Mouse (Mus musculus): Measurements from ENCODE around the gene Runx2. TPM values are rescaled to one million over a fixed set of nuclear protein-coding genes. Genes with fewer than 3 reads are reported as not detected.

Gene Runx2
- total RNA-seq, 2 experiments from 2014 or later: 0.35 to 0.41 TPM

DNA sequence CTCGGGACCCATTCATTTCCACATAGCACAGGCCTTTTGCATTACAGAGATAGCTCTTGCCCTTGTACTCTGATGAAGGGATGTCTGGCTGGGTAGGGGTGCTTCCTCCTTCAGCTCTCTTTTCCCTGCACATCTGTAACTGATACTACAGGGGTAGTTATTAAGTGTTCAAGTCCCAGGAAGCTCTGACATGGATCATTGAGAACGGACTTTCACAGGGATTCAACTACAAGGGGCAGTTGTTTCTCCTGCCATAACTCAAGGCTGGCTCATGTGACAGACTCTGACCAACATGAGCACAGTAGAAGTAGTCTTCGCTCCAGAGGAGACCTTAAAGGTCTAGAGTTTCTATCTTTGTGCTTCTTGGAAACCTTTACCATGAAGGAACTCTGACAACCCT is 226.1 kb downstream of the Runx2 start:
- DNase-seq: no peak

DNA sequence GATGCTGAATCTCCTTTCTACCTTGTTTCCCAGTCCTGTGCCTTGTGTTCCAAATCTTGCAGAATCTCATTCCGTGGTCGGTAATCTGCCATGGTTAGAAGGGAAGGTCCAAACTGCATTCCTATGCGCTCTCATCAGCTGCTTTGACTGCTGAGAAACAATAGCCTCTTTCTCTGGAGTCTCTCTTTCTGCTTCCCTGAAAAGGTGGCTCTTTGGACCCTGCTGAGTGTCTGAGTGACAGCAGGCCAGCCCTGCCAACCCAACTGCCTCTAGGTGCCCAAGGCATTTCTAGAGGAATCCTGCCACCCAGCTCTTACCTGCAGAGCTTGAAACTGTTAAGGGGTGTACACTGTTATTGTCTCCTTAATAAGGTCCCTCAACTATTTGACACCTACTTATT is 226.6 kb downstream of the Runx2 start:
- DNase-seq: no peak

DNA sequence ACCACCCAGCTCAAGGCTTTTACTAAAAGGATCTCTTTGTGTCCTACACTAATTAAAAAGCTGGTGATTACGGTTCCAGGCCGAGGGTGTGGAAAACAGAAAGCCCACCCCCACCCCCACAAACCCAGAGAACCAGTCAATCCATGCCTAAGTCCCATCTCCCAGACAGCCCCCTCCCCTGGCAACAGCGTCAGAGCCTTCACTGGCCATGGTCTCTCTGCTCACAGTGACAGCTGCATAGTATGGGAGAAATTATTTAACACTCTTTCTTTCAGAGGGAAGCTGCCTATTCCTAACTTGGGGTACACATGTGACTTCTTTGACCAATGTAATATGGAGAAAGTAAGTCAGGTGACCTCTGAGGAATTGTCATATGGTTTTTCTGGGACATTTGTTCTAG is 228.4 kb downstream of the Runx2 start:
- DNase-seq: no peak

DNA sequence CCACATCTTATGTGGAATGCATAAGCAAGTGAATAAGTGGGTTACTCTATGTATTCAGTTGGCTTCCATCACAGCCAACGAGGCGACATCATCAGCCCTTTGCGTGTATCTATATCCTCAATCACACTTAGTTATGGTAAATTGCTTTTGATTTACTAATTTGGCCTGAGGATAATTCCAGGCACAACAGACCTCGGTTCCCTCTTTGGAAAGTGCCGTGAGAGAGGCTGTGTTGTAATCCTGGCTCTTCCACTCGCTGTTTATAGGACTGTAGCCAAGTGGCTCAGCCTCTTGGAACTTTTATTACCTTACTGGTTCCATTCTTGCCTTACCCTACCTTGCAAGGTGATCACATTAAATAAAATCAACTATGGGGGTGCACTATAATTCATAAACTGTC is 229.8 kb downstream of the Runx2 start:
- peak in 1 of 2 experiments; percentile 11 for DNase-seq

DNA sequence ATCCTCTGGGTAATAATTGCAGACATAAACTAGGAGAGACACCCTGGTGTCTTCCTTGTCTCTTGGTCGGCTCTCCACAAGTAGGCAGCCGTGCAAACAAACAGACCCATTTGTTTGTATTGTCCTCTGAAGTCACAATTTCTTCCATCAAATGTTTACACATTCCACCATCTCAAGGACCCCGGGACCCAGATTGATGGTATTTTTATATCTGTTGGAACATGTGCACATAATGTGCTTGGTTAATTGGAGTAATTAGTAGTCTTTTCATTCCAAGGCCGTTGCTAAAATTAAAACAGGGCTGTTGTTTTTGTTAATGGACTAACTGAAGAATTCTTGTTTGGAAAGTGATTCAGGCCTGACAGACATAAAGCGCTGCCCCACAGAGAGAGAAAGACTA is 236.8 kb downstream of the Runx2 start:
- DNase-seq: no peak

DNA sequence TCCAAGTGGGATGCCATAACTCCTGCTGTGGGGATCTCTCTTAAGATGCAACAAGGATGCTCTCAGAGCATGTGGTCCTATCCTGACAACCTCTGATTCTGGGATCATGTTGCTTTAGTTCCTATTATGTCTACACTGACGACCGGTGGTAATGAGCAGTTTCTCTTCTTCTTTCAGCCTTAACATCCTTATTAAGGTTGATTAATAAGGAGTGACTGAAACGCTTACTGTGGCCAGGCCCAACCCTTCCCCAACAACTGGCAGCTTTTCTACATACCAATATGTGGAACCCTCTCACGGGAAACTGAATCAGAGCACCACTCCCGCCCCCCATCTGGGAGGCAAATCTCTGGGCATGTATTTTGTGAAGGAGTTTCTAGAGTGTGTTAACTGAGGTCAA is 243.7 kb downstream of the Runx2 start:
- DNase-seq: no peak

DNA sequence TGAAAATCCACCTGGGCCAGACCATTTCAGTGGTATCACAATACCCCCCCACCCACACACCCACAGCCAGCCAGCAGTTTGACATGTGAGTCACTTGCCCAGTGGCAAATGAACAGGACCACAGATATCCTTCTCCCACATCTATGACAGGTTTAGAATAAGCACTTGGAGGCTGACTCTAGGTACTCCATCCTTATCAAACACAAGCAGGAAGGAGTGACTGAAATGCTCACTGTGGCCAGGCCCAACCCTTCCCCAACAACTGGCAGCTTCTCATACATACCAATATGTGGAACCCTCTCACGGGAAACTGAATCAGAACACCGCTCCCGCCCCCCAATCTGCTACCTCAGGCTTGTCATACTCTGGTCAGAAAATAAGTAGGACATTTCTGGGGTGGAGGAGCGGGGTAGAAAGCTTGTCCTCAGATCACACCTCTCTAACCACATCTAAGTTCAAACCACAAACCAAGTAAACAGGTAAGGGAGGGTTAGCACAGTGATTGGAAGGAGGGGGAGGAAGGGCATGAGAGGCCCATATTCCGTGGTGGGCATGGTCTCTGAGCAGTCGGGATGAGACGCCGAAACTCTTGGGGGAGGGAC is 245.5 kb downstream of the Runx2 start:
- DNase-seq: no peak

DNA sequence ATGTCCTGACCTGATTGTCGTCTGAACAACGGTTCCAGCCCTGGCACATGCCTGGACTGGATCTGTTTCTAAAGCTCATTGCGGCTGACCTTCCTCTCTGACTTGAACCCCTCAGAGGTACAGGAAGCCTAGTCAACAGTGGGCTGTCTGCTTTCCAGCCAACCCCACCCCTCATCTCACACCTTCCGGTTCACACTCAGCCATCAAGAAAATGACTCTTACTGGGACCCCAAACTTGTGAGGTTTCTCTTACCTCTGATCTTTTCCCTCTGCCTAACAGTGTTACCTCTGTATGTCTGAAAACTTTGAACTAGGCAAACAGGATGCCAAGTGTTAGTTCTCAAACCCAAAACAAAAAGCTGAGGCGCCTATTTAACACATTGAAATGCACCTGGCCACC is 247.6 kb downstream of the Runx2 start:
- DNase-seq: no peak

DNA sequence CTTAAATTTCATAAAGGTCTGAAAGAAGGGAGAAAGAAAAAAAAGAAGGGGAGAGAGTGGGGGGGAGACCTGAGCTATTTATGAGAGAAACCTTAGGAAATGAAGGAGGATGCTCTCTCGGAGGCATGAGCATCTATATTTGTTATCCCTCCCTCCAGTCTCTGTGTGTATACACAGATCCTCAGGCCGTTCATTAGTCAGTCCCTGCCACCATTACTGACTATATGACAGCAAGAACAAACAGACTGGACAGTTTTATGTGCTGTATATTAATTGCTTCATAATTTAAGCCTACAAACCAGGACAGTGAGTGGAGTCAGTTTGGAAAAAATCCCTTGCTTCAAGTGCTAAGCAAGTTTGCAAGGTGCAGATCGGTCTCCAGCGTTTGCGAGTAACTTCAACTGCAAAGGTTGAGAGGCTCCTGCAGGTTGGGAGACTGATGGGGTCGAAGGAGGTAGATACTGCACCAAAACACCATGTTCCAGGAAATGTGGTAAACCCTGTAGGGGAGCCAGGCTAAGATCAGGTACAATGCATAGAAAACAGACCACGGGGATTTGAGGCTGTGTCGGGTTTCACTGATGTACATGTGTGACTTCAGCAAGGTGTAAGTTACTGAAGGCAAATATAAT is 248.6 kb downstream of the Runx2 start:
- no peak for DNase-seq

DNA sequence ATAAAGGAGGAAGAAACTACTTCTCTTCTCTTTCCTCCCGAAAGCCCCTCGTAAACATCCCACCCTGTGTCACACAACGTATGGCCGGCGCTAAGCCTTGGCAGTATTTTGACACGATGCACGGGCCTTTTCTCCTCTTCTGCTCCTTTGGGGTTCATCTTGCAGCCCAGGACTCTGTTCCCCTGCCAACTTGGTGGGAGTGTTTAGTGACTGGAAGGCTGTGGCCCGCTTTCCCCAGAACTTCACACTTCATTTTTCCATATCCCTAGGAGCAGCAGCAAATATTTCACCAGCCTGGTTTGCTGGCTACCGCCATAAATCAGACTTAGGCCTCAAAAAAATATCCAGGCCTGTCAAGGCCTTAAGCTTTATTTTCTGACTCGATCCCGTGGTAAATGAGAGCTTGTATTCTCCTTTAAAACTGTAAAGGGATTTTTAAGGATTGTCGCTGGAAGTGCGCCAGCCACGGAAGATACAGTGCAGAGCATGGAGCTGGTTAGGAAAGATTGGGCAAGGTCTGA is 249.2 kb downstream of the Runx2 start:
- DNase-seq: no peak

DNA sequence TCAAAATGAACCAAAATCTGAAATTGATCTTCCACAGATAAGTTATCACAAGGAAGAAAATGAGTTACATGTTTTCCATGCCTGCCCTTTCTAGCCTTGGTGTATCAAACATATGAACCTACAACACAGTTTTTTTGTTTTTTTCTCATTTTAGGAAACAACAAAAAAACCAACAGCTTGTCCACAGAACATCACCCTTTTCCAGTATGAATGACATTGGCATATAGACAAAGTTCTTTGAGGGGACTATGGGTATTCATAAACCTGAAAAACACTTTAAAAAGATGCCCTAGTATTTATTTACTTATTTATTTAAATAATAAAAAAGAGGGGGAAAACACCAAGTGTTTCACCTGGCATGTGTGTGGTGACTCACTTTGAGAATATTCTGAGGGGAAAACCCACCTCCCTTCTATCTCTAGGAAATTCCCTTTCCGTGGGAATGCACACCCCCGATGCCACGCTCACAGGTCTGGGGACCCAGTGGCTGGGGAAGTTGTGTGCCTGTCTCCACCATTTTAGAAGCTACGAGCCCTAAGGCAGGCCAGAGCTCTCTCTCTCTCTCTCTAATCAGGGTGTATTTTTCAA is 249.9 kb downstream of the Runx2 start:
- DNase-seq: no peak

DNA sequence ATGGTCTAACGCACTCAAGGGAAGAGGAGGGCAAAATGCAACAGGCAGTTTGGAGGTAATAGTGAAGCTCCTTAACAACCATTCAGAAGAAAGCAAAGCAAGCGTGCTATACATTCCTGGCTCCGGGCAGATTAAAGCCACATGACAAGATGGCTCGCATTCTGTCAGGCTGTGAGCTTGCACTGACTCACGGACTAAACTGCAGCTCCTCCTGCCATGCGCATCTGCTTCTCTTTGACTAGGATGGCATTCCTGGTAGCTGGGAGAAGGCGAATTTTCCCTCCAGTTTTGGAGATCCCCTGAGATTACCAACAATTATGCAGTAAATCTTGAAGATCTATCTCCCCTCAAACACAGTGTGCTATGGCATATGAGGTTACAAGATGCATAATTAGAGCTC is 254.6 kb downstream of the Runx2 start:
- no peak for DNase-seq

DNA sequence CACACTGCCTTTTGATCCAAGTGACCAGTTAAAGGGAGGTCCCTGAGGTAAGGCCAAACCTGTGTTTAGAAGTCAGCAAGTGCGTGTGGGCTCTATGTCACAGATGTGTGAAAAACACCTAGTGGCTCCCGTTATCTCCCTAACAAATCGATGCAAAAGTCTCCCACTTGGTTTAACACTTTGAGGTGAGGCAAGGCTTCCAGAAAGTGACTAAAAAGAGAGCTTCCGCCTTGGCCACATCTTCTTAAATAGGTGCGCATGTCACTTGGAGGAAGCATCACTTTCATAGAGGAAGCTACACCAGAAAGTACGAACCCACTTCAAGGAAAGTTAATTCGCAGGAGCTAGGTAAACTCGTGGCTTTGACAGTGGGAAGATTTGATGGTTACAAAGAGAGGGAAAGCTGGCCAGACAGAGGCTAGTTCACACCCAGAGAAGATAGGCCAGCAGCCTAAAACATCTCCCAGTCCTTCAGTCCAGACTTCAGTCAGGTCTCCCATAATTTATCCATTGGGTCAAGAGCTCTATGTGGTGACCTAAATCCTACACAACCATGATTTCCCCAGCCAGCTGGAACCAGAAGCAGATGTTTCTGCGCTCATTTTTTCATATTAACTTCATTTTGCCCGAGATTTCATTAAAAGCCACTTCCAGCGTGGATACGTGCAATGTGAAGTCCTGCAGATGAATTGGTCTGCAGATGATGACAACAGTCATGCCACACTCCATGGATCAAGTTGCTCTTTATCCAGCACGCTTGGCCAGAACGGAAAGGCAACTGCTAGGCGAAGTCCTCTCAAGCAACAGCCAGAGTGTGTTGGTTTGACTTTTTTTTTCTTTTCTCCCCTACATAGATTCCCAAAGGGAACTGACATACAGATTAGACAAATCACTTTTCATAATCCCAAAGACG is 257.1 kb downstream of the Runx2 start:
- no peak for DNase-seq

DNA sequence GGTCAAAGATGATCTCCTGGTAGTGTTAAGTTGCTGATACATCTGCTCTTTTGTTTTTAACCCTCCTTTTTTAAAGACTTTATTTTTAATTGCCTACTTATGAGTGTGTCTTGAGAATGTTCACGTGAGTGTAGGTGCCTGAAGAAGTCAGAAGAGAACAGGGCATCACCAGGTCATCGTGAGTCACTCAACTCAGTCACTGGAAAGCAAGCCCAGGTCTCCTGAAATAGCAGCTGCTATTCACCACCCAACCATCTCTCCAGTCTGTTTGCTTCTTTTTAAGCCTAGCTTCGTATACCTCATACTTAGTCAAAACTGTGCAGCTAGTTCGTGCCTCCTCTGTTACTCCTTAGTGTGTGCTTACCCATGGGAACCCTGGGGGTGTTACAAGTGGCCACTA is 259.7 kb downstream of the Runx2 start:
- no peak for DNase-seq

DNA sequence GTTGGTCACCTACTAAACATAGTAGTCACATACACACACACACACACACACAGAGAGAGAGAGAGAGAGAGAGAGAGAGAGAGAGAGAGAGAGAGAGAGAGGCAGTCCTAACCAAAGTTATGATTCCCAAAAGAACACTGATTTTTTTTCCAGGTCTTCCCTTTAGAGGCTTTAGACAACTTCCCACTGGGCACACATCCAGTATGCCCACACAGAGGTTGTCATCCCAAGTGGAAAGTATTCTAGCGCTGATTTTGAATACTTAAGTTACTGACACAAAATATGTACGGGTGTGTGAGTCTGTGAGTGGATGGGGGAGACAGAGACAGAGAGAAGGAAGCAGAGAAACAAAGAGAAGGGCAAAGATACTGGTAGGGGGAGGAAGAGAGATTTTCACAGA is 265.0 kb downstream of the Runx2 start:
- DNase-seq: no peak

DNA sequence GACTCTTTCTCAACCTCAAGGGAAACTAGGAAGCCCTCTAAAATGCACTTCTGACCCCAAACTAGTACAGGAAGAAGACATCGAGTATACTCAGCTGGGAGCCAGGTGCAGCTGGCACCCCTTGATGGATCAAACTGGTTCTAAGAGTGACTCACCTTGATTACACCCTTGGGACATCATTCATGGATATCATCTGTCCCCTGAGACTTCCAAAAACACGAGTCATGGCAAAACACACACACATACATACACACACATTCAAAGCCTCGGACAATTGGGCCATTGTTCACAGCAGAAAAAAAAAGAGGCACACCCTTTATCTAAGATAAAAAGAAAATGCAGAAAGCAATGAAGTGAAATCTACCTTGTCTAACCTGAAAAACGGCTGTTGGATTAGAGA is 266.7 kb downstream of the Runx2 start:
- DNase-seq: no peak

DNA sequence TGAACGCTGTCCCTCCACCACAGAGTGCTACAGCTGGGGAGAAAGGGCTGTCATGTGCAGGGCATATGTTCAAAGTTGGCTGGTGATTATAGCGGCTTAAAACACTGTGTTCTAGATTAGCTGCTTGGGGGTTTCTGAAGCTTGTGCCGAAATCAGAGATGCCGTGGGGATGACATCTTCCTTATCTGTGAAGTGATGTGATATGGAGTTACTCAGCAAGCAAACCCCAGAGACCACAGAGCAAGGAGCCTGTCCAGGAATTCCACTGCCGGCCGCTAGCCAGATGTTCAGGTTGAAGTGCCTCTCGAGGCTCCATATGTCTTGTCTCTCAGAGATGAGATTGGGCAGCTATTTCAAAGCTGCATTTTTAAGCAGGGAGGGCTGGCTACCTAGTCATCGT is 267.8 kb downstream of the Runx2 start:
- DNase-seq: no peak

DNA sequence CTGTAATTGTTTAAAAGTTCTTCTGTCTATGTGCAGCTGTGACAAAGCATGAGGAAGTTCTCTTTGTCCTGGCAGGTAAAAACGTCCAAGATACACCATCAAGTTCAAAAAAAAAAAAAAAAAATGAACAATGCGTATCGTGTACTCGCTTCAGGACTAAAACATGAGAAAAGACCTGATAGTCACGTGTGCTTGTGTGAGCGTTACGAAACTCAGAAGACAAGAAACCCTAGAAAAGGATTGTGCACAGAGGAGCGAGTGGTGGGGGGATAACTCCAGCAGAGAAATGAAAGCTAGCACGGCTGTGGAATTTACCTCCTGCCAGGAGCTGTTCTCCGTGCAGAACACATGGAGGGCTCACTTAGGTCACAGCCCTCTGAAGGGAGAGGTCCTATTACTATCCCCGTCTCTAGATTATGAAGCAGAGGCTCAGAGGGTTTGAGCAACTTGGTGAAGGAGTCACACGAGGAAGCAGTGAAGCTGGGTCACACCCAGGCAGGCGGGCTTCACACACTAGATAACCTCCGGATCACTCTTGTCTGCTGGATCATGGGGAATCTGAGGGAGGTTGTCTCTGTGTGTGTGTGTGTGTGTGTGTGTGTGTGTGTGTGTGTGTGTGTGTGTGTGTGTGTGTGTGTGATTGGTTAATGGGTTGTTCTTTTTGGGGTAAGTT is 269.3 kb downstream of the Runx2 start:
- no peak for DNase-seq

DNA sequence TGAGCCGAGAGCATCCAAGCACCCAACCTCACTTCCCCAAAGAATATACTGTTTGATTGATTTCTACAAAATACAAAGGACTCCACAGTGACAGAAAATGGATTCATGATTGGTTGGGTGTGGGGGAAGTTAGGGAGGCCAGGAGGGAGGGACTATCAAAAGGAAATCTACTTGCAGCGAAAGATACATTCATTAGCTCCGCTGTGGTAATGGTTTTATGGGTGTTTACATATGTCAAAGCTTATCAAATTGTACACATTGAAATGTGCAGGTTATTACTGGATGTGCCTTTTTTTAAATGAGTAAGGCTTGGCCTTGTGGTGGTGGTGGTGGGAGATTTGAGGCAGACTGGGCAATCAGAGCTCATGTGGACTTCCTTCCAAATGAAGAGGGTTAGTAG is 271.9 kb downstream of the Runx2 start:
- no peak for DNase-seq

DNA sequence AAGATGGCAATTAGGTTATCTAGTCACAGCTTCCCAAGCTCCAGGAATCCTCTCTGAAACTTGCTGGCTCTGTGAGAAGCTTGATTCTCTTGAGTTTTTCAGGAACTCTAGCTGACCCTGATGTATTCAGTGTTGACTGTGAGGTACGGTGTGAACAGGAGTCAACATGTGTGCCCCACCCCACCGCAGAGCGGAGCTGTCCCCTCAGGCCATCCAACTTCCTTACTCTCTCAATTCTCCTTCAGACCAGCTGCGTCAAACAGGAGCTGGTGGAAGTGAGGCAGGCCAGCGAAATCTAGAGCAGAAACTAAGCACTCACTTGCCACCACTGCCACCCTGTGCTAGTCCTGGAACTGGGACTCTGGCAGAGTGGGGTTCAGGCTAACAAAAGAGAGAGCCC is 273.9 kb downstream of the Runx2 start:
- DNase-seq: no peak

DNA sequence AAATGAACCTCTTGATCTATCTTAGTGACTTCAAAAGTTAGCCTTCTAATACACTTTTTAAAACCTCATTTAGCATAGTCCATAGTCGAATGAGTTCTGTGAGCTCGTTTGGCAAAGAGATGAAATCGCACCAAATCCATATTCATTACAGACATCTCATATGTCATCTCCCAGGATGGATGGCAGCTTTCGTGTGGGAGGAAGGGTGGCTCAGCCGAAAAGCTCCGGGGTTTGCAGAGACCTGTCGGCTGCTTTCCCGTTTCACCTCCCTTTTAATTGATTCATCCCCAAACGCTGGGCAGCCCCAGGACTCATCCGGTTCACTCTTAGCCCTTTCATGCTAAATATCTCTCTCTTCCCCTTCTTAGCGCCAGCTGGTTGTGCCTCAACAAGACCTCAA is 275.7 kb downstream of the Runx2 start:
- DNase-seq: no peak

DNA sequence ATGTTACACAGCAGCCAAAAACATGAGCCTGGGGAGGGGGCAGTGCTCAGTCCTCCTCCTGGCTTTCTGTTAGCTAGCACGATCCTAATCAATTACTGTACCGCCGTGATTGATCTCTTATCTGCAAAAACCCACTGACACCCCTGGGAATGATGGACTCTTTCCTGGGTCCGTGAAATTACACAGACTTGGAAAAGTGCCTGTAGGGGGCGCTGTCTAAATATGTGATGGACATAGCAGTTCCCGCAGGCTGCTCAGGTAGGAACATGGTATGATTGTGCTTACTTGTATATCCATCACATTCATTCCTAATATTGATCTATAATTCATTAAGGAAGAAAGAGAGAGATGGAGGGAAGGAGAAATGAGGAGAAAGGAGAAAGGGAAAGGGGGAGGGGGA is 284.6 kb downstream of the Runx2 start:
- DNase-seq: peak in 1 of 2 experiments; percentile 26

Data from heart, adult 18-20 months (tissue).